Mouse (Mus musculus): ENCODE measurements around the gene Mex3d.

Gene Mex3d

GRCm38 (mm10) chr10:80387522-80387959 lies at the start of gene Mex3d:
TSS of gene Mex3d (minus strand) at chr10:80387659.
- DNase-seq = peak; percentile 92 to 94

GRCm38 (mm10) chr10:80436276-80436675 lies 48.8 kb upstream of the Mex3d start:
- DNase-seq = peak in 1 of 2 experiments; percentile 23

GRCm38 (mm10) chr10:80435764-80436163 lies 48.3 kb upstream of the Mex3d start:
- no peak for DNase-seq

DNA sequence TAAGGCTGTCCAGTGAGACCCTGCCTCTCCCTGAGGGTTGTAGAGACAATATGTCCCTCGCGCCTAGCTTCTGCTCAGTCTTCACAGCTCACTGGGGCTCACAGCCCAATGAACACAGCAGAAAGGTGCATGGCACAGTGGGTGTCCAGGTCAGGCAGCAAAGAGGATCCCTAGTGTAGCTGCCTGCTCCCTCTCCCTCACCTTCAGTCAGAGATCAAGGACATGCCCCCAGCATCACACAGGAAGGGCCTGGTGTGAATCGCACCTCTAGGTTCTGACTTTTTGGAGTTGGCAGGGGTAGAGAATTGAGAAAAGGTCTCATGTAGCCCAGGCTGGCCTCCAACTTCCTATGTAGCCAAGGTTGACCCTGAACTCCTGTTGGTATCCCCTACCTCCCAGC lies 47.4 kb upstream of the Mex3d start:
- no peak for DNase-seq

GRCm38 (mm10) chr10:80434233-80434592 lies 46.8 kb upstream of the Mex3d start:
- DNase-seq = no peak

DNA sequence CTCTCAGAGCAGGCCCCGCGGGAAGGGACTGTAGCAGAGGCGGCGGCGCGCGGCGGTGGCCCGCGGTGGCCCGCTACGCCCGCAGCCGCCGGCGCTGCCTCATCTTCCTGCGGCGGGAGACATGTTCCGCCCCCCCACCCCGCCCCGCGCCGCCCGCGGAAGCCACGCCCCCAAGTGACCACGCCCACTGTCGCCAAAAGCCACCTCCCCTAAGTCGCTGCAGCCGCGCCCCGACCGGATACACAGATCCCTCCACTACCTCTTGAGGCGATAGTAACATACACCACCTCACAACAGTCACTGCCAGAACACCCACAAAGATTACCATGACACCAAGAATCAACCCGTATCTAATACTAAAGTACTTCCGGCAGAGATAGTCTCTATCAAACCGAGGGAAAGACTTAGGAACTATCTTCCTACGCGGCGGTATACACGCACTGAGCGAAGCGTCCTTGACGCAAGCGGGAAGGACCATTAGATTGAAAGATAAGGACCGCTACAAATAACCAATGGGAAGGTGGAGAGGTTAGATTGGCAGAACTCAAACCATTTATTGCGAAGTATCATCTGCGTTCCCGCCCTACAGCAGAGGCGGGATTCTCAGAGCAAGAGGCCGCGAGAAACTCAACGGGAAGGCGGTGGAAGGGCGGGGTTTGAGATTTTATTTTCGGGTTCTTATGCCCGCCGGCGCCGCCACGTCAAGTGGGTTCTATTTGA lies 46.2 kb upstream of the Mex3d start, which contains the start of gene Tcf3:
Gene Tcf3 (minus strand): TSS at position 135 of the 720 bp plus-strand sequence.
- DNase-seq = peak; percentile 98

- DNase-seq = peak; percentile 19 to 66
These were observed 45.6 kb upstream of the Mex3d start for GRCm38 (mm10) chr10:80432936-80433512.

- DNase-seq = no peak
These were observed 44.9 kb upstream of the Mex3d start for GRCm38 (mm10) chr10:80432387-80432785.

DNA sequence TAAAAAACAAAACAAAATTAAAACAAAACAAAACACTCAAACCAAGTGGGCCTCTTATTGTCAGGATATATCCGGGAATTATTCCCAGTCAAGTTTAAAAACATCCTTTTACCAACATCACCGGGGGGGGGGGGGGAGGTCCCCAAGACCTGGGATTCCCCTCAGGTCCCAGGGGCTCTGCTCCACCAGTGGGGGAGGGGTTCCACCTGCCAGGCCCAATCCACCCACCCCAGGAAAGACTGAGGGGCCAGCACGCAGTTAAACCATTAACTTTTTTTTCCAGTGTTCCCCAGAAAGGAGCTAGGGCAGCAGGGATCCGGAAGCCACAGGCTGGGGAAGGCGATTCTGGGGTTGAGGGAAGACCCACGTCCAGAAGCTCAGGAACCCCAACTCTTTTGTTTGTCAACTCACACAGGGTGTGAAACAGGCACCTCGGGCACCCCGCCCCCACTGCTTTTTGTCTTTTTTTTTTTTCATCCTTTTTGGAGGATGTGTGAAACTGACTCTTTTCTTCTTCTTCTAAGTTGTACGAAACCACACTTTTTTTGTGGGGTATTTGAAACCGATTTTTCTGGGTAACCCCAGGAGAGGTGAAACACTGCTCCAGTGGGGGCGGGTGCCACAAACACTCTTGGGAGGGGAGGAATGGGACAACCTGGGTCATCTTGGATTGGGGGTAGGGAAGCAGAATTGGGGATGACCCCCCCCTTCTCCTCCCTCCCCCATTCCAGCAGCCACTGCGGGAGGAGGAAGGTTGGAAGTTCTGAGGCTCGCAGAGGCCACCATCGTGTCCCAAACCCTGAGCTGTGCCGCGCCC lies 44.3 kb upstream of the Mex3d start:
- no peak for DNase-seq

- DNase-seq = no peak
These were observed 43.0 kb upstream of the Mex3d start for GRCm38 (mm10) chr10:80430375-80430980.

DNA sequence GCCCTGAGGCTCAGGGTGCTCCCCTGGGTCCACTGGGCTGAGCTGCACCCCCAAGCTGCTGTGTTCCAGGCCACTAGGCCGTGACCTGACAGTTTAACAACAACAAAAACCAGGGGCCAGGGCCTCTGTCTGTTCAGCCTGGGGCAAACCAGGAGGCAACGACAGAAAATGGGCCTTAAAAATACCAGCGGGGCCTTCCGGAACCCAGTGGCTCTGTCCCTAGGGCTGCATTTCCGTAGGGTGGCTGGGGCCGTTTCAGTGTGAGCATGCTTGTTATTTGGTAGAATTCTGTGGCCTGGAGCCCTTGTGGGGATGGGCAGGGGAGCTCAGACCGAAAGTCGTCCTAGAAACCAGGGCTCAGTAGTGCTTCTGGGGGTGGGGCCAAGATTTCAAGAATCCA lies 42.3 kb upstream of the Mex3d start:
- no peak for DNase-seq

- DNase-seq = no peak
These were observed 37.6 kb upstream of the Mex3d start for GRCm38 (mm10) chr10:80425041-80425440.

GRCm38 (mm10) chr10:80423562-80423961 lies 36.1 kb upstream of the Mex3d start:
- no peak for DNase-seq

DNA sequence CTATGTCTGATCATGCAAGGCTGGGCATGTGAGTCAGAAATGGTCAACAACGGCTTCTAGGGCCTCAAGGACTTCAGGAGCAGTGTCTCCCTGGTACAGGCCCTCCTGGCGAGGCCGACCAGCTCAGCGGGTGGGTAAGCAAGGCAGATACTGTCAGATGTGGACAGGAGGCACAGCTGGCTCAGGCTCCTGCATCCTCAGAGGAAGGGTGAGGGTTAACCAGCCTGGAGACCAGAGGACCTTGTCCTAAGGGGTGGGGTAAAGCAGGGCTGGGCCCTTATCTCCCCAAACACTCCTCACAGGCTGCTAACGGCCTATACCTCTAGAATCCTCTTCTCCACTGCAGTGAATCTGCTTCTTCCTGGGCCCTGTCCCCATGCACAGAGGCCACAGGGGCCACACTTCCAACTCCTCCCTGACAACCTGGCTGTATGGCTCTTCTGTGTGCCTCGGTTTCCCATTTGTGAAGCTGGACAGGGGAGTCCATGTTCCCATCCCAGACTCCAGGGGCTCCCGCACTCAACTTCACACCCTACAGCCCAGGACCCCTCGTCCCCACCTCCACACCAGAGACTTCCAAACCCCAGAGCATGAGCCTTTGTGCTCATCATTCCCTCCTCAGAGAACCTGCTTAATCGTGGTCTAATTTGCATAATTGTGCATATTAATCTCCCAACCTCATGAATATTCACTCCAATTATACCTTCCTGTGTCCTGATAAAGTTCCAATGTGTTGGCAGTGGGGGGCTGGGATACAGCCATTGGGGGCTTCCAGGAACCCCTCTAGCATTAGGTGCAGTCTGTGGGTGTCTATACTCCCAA lies 34.4 kb upstream of the Mex3d start:
- no peak for DNase-seq

DNA sequence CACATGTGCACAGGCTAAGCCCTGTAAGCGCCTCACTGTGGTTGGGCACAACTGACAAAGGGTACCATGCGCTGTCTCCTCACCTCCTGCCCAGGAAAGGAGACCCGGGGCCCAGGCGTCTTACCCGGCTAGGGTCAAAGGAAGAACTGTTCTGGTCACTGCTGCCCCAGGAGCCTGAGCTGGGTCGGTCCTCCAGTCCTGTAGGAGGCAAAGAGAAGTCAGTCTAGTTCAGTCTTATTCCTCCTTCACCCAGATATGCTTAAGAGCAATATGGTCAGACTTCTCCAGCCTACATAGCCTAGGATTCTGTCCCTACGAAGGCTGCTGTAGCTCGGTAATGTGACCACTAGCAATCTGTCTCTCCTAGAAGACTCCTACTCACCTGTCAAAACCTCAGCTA lies 33.7 kb upstream of the Mex3d start:
- DNase-seq = no peak

- no peak for DNase-seq
These were observed 33.3 kb upstream of the Mex3d start for GRCm38 (mm10) chr10:80420729-80421128.

- DNase-seq = peak in 1 of 2 experiments; percentile 23
These were observed 32.0 kb upstream of the Mex3d start for GRCm38 (mm10) chr10:80419419-80419818.

DNA sequence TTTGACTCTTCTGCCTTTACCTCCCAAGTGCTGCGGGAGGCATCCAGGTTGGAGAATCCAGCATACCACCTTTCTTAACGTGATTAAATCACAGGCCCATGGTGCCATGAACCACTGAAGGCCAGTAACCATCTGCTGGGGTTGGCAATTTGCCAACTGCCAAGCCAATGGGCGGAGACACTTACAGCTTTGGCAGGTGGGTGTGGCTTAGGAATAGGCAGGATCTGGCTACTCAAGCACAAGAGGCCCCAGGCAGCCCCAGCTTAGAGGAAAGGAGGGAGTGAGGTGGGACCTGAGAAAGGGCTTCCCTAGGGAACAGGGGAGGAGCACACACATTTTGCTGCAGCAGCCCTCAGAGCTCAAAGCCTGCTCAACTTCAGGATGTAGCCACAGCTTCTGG lies 30.9 kb upstream of the Mex3d start:
- DNase-seq = peak in 1 of 2 experiments; percentile 46

GRCm38 (mm10) chr10:80417841-80418240 lies 30.4 kb upstream of the Mex3d start:
- DNase-seq = no peak

GRCm38 (mm10) chr10:80417371-80417770 lies 29.9 kb upstream of the Mex3d start:
- DNase-seq = no peak

GRCm38 (mm10) chr10:80415566-80415965 lies 28.1 kb upstream of the Mex3d start:
- no peak for DNase-seq
